Mouse (Mus musculus): ENCODE results near the gene Htr2a. TPM values are rescaled to one million over a fixed set of nuclear protein-coding genes. Genes with fewer than 3 reads are reported as not detected.

The Htr2a gene
- polyA plus RNA-seq, 1 experiment from 2014 or later: 3.5 TPM

DNA sequence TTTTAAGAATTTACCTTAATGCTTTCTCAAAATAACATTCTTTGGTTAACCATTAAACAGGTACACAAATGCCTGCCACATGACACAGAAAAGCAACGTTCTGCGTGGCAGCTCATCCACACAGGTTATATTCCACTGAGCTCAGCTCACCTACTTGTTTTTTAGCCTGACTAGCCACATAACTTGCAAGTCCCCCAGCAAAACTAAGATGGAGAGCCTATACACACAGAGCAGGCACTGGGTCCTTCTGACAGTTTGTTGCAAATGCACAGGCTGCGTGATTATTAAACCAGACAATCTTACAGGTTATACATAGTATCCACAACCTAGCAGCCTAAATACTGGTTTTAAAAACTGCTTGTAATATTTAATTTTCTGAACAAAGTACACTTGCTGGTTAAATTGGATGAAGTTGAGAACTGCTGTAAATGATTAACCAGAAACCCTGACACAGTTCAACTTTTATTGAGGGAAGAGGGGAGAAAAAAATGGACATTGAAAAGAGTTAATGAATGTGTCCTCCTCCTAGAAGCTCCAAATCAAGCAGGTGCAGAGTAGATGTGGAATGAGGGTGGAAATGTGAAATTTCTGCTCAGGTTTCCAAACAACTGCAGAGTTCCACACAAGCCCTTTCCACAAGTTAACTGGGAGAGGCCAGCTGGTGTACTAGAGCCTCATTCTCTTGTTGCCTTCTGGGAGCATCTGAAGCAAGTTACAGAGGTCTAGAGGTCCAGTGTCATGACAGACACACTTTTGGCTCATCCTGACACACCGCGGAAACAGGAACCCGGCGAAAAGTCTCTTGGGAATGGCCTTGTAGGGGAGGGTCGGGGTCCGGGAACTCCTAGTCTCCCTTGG, 90.8 kb downstream of the Htr2a start:
- H3K4me2 ChIP-seq (ENCODE audit: low read length): peak overlapping the region; percentile 87
- H3K27me3 ChIP-seq (ENCODE audit: control insufficient read depth, insufficient read depth, low read depth, low read length): no peaks in the 10 kb centered on the region
- H3K36me3 ChIP-seq (ENCODE audit: control insufficient read depth, insufficient read depth, low read length): no peaks in the 10 kb centered on the region
- WGBS: 28% methylated on average over 9 of the region's 9 CpGs
- peak overlapping the region; percentile 85 for H3K9ac ChIP-seq (ENCODE audit: low read depth, low read length)
- peaks cover 8% of the 10 kb centered on the region for H3K4me1 ChIP-seq (ENCODE audit: control insufficient read depth, insufficient read depth, low read length)
- H3K4me3 ChIP-seq (ENCODE audit: low read depth, low read length): peak overlapping the region; percentile 84
- H3K27ac ChIP-seq (ENCODE audit: low read length): peak overlapping the region; percentile 33; the same call in 1 of the 2 replicates
- H3K9me3 ChIP-seq (replicated peaks; ENCODE audit: control insufficient read depth, low read length, poor library complexity, severe bottlenecking): no peaks in the 10 kb centered on the region
- ATAC-seq: no peak

DNA sequence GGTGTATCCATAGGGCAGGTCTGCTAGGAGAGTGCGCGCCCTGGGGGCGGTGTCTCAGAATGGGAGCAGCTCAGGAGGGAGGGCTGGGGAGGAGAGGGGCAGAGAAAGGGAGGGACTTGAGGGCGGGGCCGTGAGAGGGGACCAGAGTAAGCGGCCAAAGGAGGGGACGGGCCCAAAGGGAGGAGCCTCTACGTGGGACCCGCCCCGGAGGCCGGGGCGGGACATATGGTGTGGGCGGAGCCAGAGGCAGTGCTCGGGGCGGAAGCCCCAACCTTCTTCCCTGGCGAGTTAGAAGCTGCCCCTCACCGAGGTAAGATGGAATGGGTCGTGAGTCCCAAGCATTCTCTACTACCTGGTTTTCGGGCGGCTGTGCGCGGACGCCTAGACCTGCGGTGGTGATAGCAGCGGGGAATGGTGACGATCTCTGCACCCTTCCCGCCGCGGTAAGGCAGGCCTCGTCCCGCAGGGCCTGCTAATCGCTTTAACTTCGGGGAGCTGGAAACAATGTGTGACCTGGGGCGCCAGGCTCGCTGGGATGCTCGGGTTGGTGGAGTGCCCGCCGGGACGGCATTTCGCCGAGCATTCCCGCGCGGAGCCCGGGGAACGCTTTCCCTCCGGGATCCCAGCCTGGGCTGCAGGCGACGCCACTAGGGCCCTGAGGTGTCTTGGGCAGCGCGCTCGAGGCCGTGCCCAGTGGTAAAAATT, 91.6 kb downstream of the Htr2a start, which contains the start of gene Esd:
Gene Esd, plus strand, starts transcription at position 219 of the 705 bp plus-strand sequence.
- H3K9ac ChIP-seq (ENCODE audit: low read depth, low read length): peak within 1 kb of the TSS; percentile 85
- under 1% methylated on average over 50 of the region's 53 CpGs for WGBS
- peak within 1 kb of the TSS; percentile 84 for H3K4me3 ChIP-seq (ENCODE audit: low read depth, low read length)
- H3K9me3 ChIP-seq (replicated peaks; ENCODE audit: control insufficient read depth, low read length, poor library complexity, severe bottlenecking): no peaks in the 10 kb centered on the region
- peak within 1 kb of the TSS; percentile 87 for H3K4me2 ChIP-seq (ENCODE audit: low read length)
- peak; percentile 98 for ATAC-seq
- peaks cover 8% of the 10 kb centered on the region for H3K4me1 ChIP-seq (ENCODE audit: control insufficient read depth, insufficient read depth, low read length)
- H3K27me3 ChIP-seq (ENCODE audit: control insufficient read depth, insufficient read depth, low read depth, low read length): no peaks in the 10 kb centered on the region
- peak within 1 kb of the TSS; percentile 64 for H3K27ac ChIP-seq (ENCODE audit: low read length)
- H3K36me3 ChIP-seq (ENCODE audit: control insufficient read depth, insufficient read depth, low read length): peaks cover 5% of the 10 kb centered on the region; the same call in 1 of the 2 replicates

GRCm38 (mm10) chr14:74733397-74733796, 92.8 kb downstream of the Htr2a start:
- Histone ChIP-seq H3K4me3 (ENCODE audit: low read depth, low read length) (peak overlapping the region; percentile 84; the same call in 1 of the 2 replicates), H3K27ac (ENCODE audit: low read length) (no peak overlapping the region), H3K4me2 (ENCODE audit: low read length) (peak overlapping the region; percentile 87), H3K36me3 (ENCODE audit: control insufficient read depth, insufficient read depth, low read length) (peaks cover 5% of the 10 kb centered on the region; the same call in 1 of the 2 replicates), H3K9me3 (replicated peaks; ENCODE audit: control insufficient read depth, low read length, poor library complexity, severe bottlenecking) (no peaks in the 10 kb centered on the region), H3K9ac (ENCODE audit: low read depth, low read length) (no peak overlapping the region), H3K27me3 (ENCODE audit: control insufficient read depth, insufficient read depth, low read depth, low read length) (no peaks in the 10 kb centered on the region), H3K4me1 (ENCODE audit: control insufficient read depth, insufficient read depth, low read length) (peaks cover 8% of the 10 kb centered on the region)
- ATAC-seq: no peak
- 49% methylated on average over 2 of the region's 2 CpGs for WGBS

DNA sequence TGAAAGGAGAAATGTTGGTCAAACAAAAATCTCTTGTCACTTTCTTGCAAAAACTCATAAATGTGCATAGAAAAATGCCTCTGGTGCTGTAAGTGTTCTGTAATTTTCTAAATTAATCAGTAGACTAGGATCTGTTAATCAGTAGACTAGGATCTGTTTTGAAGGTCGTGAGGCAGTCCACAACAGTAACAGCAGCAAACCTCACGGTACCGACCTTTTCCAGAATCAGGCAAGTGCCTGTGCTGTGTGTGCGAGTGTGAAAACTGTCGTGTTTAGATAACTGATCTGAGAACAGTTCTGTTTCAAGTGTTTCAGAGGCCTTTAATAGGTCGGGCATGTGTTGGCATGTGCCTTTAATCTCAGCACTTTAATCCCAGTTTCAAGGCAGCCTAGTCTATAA, 94.8 kb downstream of the Htr2a start:
- Histone ChIP-seq H3K27ac (ENCODE audit: low read length) (no peak overlapping the region), H3K4me2 (ENCODE audit: low read length) (no peak overlapping the region), H3K4me1 (ENCODE audit: control insufficient read depth, insufficient read depth, low read length) (peaks cover 8% of the 10 kb centered on the region), H3K4me3 (ENCODE audit: low read depth, low read length) (no peak overlapping the region), H3K36me3 (ENCODE audit: control insufficient read depth, insufficient read depth, low read length) (peaks cover 13% of the 10 kb centered on the region), H3K9ac (ENCODE audit: low read depth, low read length) (no peak overlapping the region), H3K9me3 (replicated peaks; ENCODE audit: control insufficient read depth, low read length, poor library complexity, severe bottlenecking) (no peaks in the 10 kb centered on the region), H3K27me3 (ENCODE audit: control insufficient read depth, insufficient read depth, low read depth, low read length) (no peaks in the 10 kb centered on the region)
- ATAC-seq: no peak
- 92% methylated on average over 6 of the region's 6 CpGs for WGBS

- H3K27me3 ChIP-seq (ENCODE audit: control insufficient read depth, insufficient read depth, low read depth, low read length): no peaks in the 10 kb centered on the region
- H3K4me1 ChIP-seq (ENCODE audit: control insufficient read depth, insufficient read depth, low read length): peaks cover 8% of the 10 kb centered on the region
- H3K27ac ChIP-seq (ENCODE audit: low read length): no peak overlapping the region
- no peak overlapping the region for H3K4me2 ChIP-seq (ENCODE audit: low read length)
- ATAC-seq: no peak
- H3K9ac ChIP-seq (ENCODE audit: low read depth, low read length): no peak overlapping the region
- no peaks in the 10 kb centered on the region for H3K9me3 ChIP-seq (replicated peaks; ENCODE audit: control insufficient read depth, low read length, poor library complexity, severe bottlenecking)
- H3K4me3 ChIP-seq (ENCODE audit: low read depth, low read length): no peak overlapping the region
- 97% methylated on average over 6 of the region's 6 CpGs for WGBS
- H3K36me3 ChIP-seq (ENCODE audit: control insufficient read depth, insufficient read depth, low read length): peaks cover 16% of the 10 kb centered on the region
Observed at GRCm38 (mm10) chr14:74736850-74737249, 96.2 kb downstream of the Htr2a start.

Other genes with a start within 250 kb of the Htr2a start
- gene Esd, start 91.5 kb downstream of the Htr2a start, polyA plus RNA-seq (2015; fragmentation: Nextera tagmentation; extraction: Ambion mirVana): 196 and 198 TPM in 2 replicates